ENCODE assay signal across 9 mouse cellular contexts in genomic region chr9:72808586-72808985, GRCm38 (mm10). TPM values are rescaled to one million over a fixed set of nuclear protein-coding genes. Genes with fewer than 3 reads are reported as not detected.
DNase-seq lines count a peak whose midpoint lies in the region; ATAC-seq lines count a peak whose summit lies in the region.
"Had no signal": no experiment of that assay in that cellular context is flagged by ENCODE, and none has a peak within 500 bp of the region (broad histone marks: within the 10 kb centered on the region; RNA-seq: fewer than 3 reads in every experiment).

No protein-coding gene starts in this region.

- H3K9me3 ChIP-seq in liver, embryonic 11.5 days (ENCODE audit: control insufficient read depth, low read length) = no peaks in the 10 kb centered on the region
- H3K9me3 ChIP-seq in liver, embryonic 12.5 days (replicated peaks) = no peaks in the 10 kb centered on the region
- no peaks in the 10 kb centered on the region for H3K9me3 ChIP-seq in embryonic facial prominence, embryonic 10.5 days
- H3K9me3 ChIP-seq in hindbrain, embryonic 10.5 days = no peaks in the 10 kb centered on the region
- no peaks in the 10 kb centered on the region for H3K9me3 ChIP-seq in midbrain, embryonic 14.5 days (ENCODE audit: control insufficient read depth, low read length)

- no peak overlapping the region for H3K9ac ChIP-seq in liver, embryonic 11.5 days (ENCODE audit: low read depth, low read length)
- no peak overlapping the region for H3K9ac ChIP-seq in liver, embryonic 12.5 days
- no peak overlapping the region for H3K9ac ChIP-seq in midbrain, embryonic 14.5 days (replicated peaks; ENCODE audit: low read length)

- no peak overlapping the region; the same call in 1 of the 2 replicates for H3K4me3 ChIP-seq in liver, embryonic 11.5 days (ENCODE audit: low read depth, low read length)
- no peak overlapping the region for H3K4me3 ChIP-seq in liver, embryonic 12.5 days
- H3K4me3 ChIP-seq in embryonic facial prominence, embryonic 10.5 days = peak overlapping the region; percentile 95
- H3K4me3 ChIP-seq in hindbrain, embryonic 10.5 days = peak overlapping the region; percentile 97
- H3K4me3 ChIP-seq in midbrain, embryonic 14.5 days (replicated peaks; ENCODE audit: low read depth, low read length) = 0 out of 2 replicates have a peak overlapping the region, but pooled peaks have one; percentile 73

- H3K36me3 ChIP-seq in liver, embryonic 11.5 days (ENCODE audit: control insufficient read depth, insufficient read depth, low read length) = no peaks in the 10 kb centered on the region
- H3K36me3 ChIP-seq in liver, embryonic 12.5 days = no peaks in the 10 kb centered on the region
- peaks cover 22% of the 10 kb centered on the region for H3K36me3 ChIP-seq in embryonic facial prominence, embryonic 10.5 days (replicated peaks)
- peaks cover 23% of the 10 kb centered on the region for H3K36me3 ChIP-seq in hindbrain, embryonic 10.5 days
- no peaks in the 10 kb centered on the region for H3K36me3 ChIP-seq in midbrain, embryonic 14.5 days (ENCODE audit: control insufficient read depth, insufficient read depth, low read length)

- WGBS in liver, embryonic 11.5 days = 32% methylated on average over 3 of the region's 3 CpGs
- WGBS in liver, embryonic 12.5 days (ENCODE audit: insufficient replicate concordance) = 34% methylated on average over 3 of the region's 3 CpGs
- WGBS in embryonic facial prominence, embryonic 10.5 days = 2% methylated on average over 3 of the region's 3 CpGs
- 2% methylated on average over 3 of the region's 3 CpGs for WGBS in hindbrain, embryonic 10.5 days
- 9% methylated on average over 3 of the region's 3 CpGs for WGBS in midbrain, embryonic 14.5 days

- peaks cover 13% of the 10 kb centered on the region; the same call in 1 of the 2 replicates for H3K4me1 ChIP-seq in liver, embryonic 11.5 days (replicated peaks; ENCODE audit: control insufficient read depth, insufficient read depth, low read length)
- H3K4me1 ChIP-seq in liver, embryonic 12.5 days = peaks cover 36% of the 10 kb centered on the region
- peaks cover 77% of the 10 kb centered on the region for H3K4me1 ChIP-seq in embryonic facial prominence, embryonic 10.5 days
- H3K4me1 ChIP-seq in hindbrain, embryonic 10.5 days (replicated peaks) = peaks cover 80% of the 10 kb centered on the region
- H3K4me1 ChIP-seq in midbrain, embryonic 14.5 days (ENCODE audit: control insufficient read depth, insufficient read depth, low read length) = peaks cover 20% of the 10 kb centered on the region

- peaks cover 23% of the 10 kb centered on the region for H3K27me3 ChIP-seq in liver, embryonic 11.5 days (replicated peaks; ENCODE audit: control insufficient read depth, insufficient read depth, low read length)
- peaks cover 66% of the 10 kb centered on the region for H3K27me3 ChIP-seq in liver, embryonic 12.5 days (replicated peaks)
- H3K27me3 ChIP-seq in embryonic facial prominence, embryonic 10.5 days (replicated peaks; ENCODE audit: low read depth, poor library complexity, severe bottlenecking) = no peaks in the 10 kb centered on the region
- H3K27me3 ChIP-seq in hindbrain, embryonic 10.5 days (ENCODE audit: insufficient read depth, poor library complexity, severe bottlenecking) = no peaks in the 10 kb centered on the region
- peaks cover 9% of the 10 kb centered on the region; the same call in 1 of the 2 replicates for H3K27me3 ChIP-seq in midbrain, embryonic 14.5 days (ENCODE audit: control insufficient read depth, insufficient read depth, low read length)

- H3K4me2 ChIP-seq in liver, embryonic 11.5 days = peak overlapping the region; percentile 90; the same call in 1 of the 2 replicates
- H3K4me2 ChIP-seq in liver, embryonic 12.5 days = no peak overlapping the region
- H3K4me2 ChIP-seq in midbrain, embryonic 14.5 days (ENCODE audit: low read length) = no peak overlapping the region

- H3K27ac ChIP-seq in liver, embryonic 11.5 days (ENCODE audit: low read depth, low read length) = no peak overlapping the region
- no peak overlapping the region for H3K27ac ChIP-seq in liver, embryonic 12.5 days
- peak overlapping the region; percentile 99 for H3K27ac ChIP-seq in embryonic facial prominence, embryonic 10.5 days (replicated peaks)
- peak overlapping the region; percentile 100 for H3K27ac ChIP-seq in hindbrain, embryonic 10.5 days
- H3K27ac ChIP-seq in midbrain, embryonic 14.5 days (replicated peaks; ENCODE audit: low read depth, low read length) = no peak overlapping the region
- H3K27ac ChIP-seq: macrophage had no signal

- no peak for ATAC-seq in liver, embryonic 11.5 days (replicated peaks; ENCODE audit: low FRiP score)
- no peak for ATAC-seq in liver, embryonic 12.5 days
- ATAC-seq in midbrain, embryonic 14.5 days (ENCODE audit: low FRiP score, low TSS enrichment) = no peak

- no peak for DNase-seq in liver, embryonic 11.5 days (ENCODE audit: low spot score)
- no peak for DNase-seq in embryonic facial prominence, embryonic 10.5 days (ENCODE audit: low spot score)
- no peak for DNase-seq in hindbrain, embryonic 10.5 days (ENCODE audit: low spot score)
- DNase-seq in midbrain, embryonic 14.5 days = no peak
- DNase-seq in yolk sac, embryonic 10.5 days (ENCODE audit: low spot score) = no peak
- DNase-seq in cerebellum, adult 11 months = no peak
- DNase-seq: kidney, adult 9 months had no signal

RNA-seq across cellular contexts. Expression of gene Prtg, which starts 1.9 kb away (rescaled TPM):
- 1.7 TPM in 2 replicates for polyA plus RNA-seq in liver, embryonic 11.5 days (2014; fragmentation: Nextera tagmentation; extraction: Ambion mirVana)
- 0.37 and 0.52 TPM in 2 replicates for polyA plus RNA-seq in liver, embryonic 12.5 days (2016; fragmentation: Nextera tagmentation; extraction: Ambion mirVana)
- polyA plus RNA-seq in embryonic facial prominence, embryonic 10.5 days (2016; fragmentation: Nextera tagmentation; extraction: Ambion mirVana) = 9.5 and 15.1 TPM in 2 replicates
- 7.6 and 19.9 TPM in 2 replicates for polyA plus RNA-seq in hindbrain, embryonic 10.5 days (2016; fragmentation: Nextera tagmentation; extraction: Ambion mirVana)
- 0.30 and 0.54 TPM in 2 replicates for polyA plus RNA-seq in midbrain, embryonic 14.5 days (2014; fragmentation: Nextera tagmentation; extraction: Ambion mirVana)
- polyA plus RNA-seq: macrophage had no signal

Comparison
In these comparisons a context has a peak if more than half of its experiments do, and no peak if none do; other contexts are left out.
1. H3K27ac ChIP-seq: peak in embryonic facial prominence, embryonic 10.5 days (single experiment) and hindbrain, embryonic 10.5 days (single experiment); none in liver, embryonic 11.5 days (single experiment), liver, embryonic 12.5 days (single experiment) and midbrain, embryonic 14.5 days (single experiment).
2. H3K4me3 ChIP-seq: peak in embryonic facial prominence, embryonic 10.5 days (single experiment), hindbrain, embryonic 10.5 days (single experiment) and midbrain, embryonic 14.5 days (single experiment); none in liver, embryonic 11.5 days (single experiment) and liver, embryonic 12.5 days (single experiment).